Mouse (Mus musculus) MEL (cell line): ENCODE data around the gene Gpx6.

Experiments used
- CHD2 ChIP-seq: IDR thresholded peaks from 2 replicates; pipeline ENCODE4 v1.6.1; 2011; ENCODE audit warnings: low read length, improper control_type of control experiment
- CTCF ChIP-seq, 3 experiments: IDR thresholded peaks in 2 of 3; conservative IDR thresholded peaks in 1 of 3; 2 replicates each; pipeline ENCODE4 v1.5.1; 2011 to 2012; ENCODE audit warnings: low read length in 3 of 3, low read depth in 2 of 3, mild to moderate bottlenecking in 2 of 3, improper control_type of control experiment in 1 of 3, inconsistent platforms in 1 of 3, mixed read lengths in 1 of 3, moderate library complexity in 1 of 3; ENCODE audit not compliant: control insufficient read depth in 1 of 3, insufficient read depth in 1 of 3, poor library complexity in 1 of 3, severe bottlenecking in 1 of 3
- E2F4 ChIP-seq: IDR thresholded peaks from 2 replicates; pipeline ENCODE4 v1.6.1; 2011; ENCODE audit warnings: low read depth, low read length, improper control_type of control experiment, borderline replicate concordance
- GATA1 ChIP-seq: IDR thresholded peaks from 2 replicates; pipeline ENCODE4 v1.6.1; 2011; ENCODE audit warnings: low read depth, low read length, improper control_type of control experiment
- HCFC1 ChIP-seq: IDR thresholded peaks from 2 replicates; pipeline ENCODE4 v1.6.1; 2012; ENCODE audit warnings: low read depth, mild to moderate bottlenecking, inconsistent platforms, low read length, improper control_type of control experiment, moderate library complexity
- KAT2A ChIP-seq: conservative IDR thresholded peaks from 2 replicates; pipeline ENCODE4 v1.6.1; 2012; ENCODE audit warnings: low read depth, low read length, improper control_type of control experiment, inconsistent platforms
- POLR2A ChIP-seq, 2 experiments: IDR thresholded peaks; 2 replicates each; pipeline ENCODE4 v1.6.1; 2011 to 2012; ENCODE audit warnings: low read length in 2 of 2, mild to moderate bottlenecking in 2 of 2, control low read depth in 1 of 2, improper control_type of control experiment in 1 of 2, low read depth in 1 of 2, moderate library complexity in 1 of 2; ENCODE audit not compliant: control insufficient read depth in 1 of 2, insufficient read depth in 1 of 2, poor library complexity in 1 of 2
- TCF12 ChIP-seq: IDR thresholded peaks from 2 replicates; pipeline ENCODE4 v1.6.1; 2014; ENCODE audit warnings: low read depth, mild to moderate bottlenecking, inconsistent platforms, low read length, improper control_type of control experiment, moderate library complexity
- USF2 ChIP-seq, 2 experiments: IDR thresholded peaks; 2 replicates each; pipeline ENCODE4 v1.6.1; 2011 to 2012; ENCODE audit warnings: improper control_type of control experiment in 2 of 2, low read length in 2 of 2, borderline replicate concordance in 1 of 2, inconsistent platforms in 1 of 2, low read depth in 1 of 2, mild to moderate bottlenecking in 1 of 2; ENCODE audit not compliant: insufficient read depth in 1 of 2
- ZKSCAN1 ChIP-seq: IDR thresholded peaks from 2 replicates; pipeline ENCODE4 v1.6.1; 2012; ENCODE audit warnings: low read depth, mild to moderate bottlenecking, inconsistent platforms, low read length, improper control_type of control experiment, moderate library complexity

DNA sequence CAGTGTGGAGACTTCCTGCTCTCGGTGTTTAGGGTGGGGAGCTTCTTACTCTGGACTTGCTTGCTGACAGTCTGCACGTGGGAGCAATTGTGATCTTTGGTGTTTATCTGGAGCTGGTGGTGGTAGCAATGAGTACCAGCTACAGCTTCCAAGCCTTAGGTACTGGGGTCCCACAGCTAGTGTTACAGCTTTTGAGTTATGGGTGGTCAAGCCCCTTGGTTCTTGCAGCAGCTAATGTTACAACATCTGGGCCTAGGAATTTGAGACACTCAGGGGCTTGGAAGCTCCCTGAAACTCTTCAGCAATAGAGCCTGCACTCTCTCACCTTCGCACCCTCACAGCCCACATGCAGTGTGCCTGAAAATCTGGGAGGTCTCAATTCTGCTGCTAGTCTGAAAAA, 8.3 kb downstream of the Gpx6 start:
- no peak for TF ChIP-seq GATA1
- TF ChIP-seq E2F4, result no peak
- TF ChIP-seq POLR2A (IDR thresholded peaks at IDR 0.05; ENCODE audit: control insufficient read depth in 1 of 2, insufficient read depth in 1 of 2, low read depth in 1 of 2, low read length in 2 of 2, poor library complexity in 1 of 2), result no peak
- TF ChIP-seq CTCF (IDR thresholded peaks at IDR 0.05 in 2 of 3, conservative IDR thresholded peaks at IDR 0.05 in 1 of 3; ENCODE audit: control insufficient read depth in 1 of 3, insufficient read depth in 1 of 3, low read depth in 2 of 3, low read length in 3 of 3, poor library complexity in 1 of 3, severe bottlenecking in 1 of 3), result no peak
- TF ChIP-seq HCFC1, result no peak
- no peak for TF ChIP-seq KAT2A
- no peak for TF ChIP-seq ZKSCAN1
- no peak for TF ChIP-seq CHD2
- TF ChIP-seq TCF12, result no peak
- TF ChIP-seq USF2 (IDR thresholded peaks at IDR 0.05; ENCODE audit: borderline replicate concordance in 1 of 2, insufficient read depth in 1 of 2, low read depth in 1 of 2, low read length in 2 of 2), result no peak
